Mouse (Mus musculus) MEL (cell line): ENCODE data around the gene Atp8b4. TPM values are rescaled to one million over a fixed set of nuclear protein-coding genes. Genes with fewer than 3 reads are reported as not detected.
A peak's percentile ranks its signal among the peaks of the same experiment; 100 is the strongest.

Source experiments
- DNase-seq: peaks from one replicate; pipeline ENCODE4 v3.0.0; 2011; ENCODE audit warnings: low read depth, low spot score
- H3K27ac ChIP-seq: 2 replicates; pipeline ENCODE4 v1.5.1; 2012; ENCODE audit warnings: low read depth, mild to moderate bottlenecking, control low read depth, low read length, moderate library complexity; ENCODE audit not compliant: control insufficient read depth
- H3K27me3 ChIP-seq, 2 experiments: fragments of 150-350 bp in 1 of 2; sonication (generic) in 1 of 2; 2 replicates each; pipeline ENCODE4 v1.6.1; 2012; ENCODE audit warnings: low read length in 2 of 2, mild to moderate bottlenecking in 2 of 2, improper control_type of control experiment in 1 of 2, moderate library complexity in 1 of 2; ENCODE audit not compliant: insufficient read depth in 2 of 2, control insufficient read depth in 1 of 2
- H3K36me3 ChIP-seq, 2 experiments: 2 replicates each; pipeline ENCODE4 v1.6.1; 2012 to 2014; ENCODE audit warnings: low read length in 2 of 2, improper control_type of control experiment in 1 of 2, inconsistent platforms in 1 of 2, mild to moderate bottlenecking in 1 of 2; ENCODE audit not compliant: insufficient read depth in 2 of 2, control insufficient read depth in 1 of 2
- H3K4me1 ChIP-seq, 2 experiments: fragments of 150-350 bp in 1 of 2; sonication (generic) in 1 of 2; 2 replicates each; pipeline ENCODE4 v1.6.1; 2012; ENCODE audit warnings: low read length in 2 of 2, improper control_type of control experiment in 1 of 2, mild to moderate bottlenecking in 1 of 2; ENCODE audit not compliant: insufficient read depth in 2 of 2, control insufficient read depth in 1 of 2
- H3K4me3 ChIP-seq, 2 experiments: fragments of 150-350 bp in 1 of 2; sonication (generic) in 1 of 2; 2 replicates each; pipeline ENCODE4 v1.5.1; 2012; ENCODE audit warnings: low read depth in 2 of 2, low read length in 2 of 2, mild to moderate bottlenecking in 2 of 2, moderate library complexity in 2 of 2, control low read depth in 1 of 2, improper control_type of control experiment in 1 of 2; ENCODE audit not compliant: control insufficient read depth in 1 of 2, insufficient read depth in 1 of 2
- H3K79me2 ChIP-seq: 2 replicates; pipeline ENCODE4 v1.6.1; 2012; ENCODE audit warnings: mild to moderate bottlenecking, low read length, moderate library complexity; ENCODE audit not compliant: control insufficient read depth, poor library complexity, insufficient read depth
- H3K9ac ChIP-seq: 2 replicates; pipeline ENCODE4 v1.6.1; 2012; ENCODE audit warnings: low read depth, mild to moderate bottlenecking, control low read depth, low read length, moderate library complexity; ENCODE audit not compliant: control insufficient read depth, poor library complexity, severe bottlenecking
- H3K9me3 ChIP-seq: fragments of 150-350 bp; sonication (generic); replicated peaks from 2 replicates; pipeline ENCODE4 v1.6.1; 2012; ENCODE audit warnings: mild to moderate bottlenecking, low read length, improper control_type of control experiment, moderate library complexity; ENCODE audit not compliant: insufficient read depth
- BHLHE40 ChIP-seq: IDR thresholded peaks from 2 replicates; pipeline ENCODE4 v1.6.1; 2012; ENCODE audit warnings: low read depth, mild to moderate bottlenecking, inconsistent platforms, low read length, improper control_type of control experiment, borderline replicate concordance
- E2F4 ChIP-seq: IDR thresholded peaks from 2 replicates; pipeline ENCODE4 v1.6.1; 2011; ENCODE audit warnings: low read depth, low read length, improper control_type of control experiment, borderline replicate concordance
- ETS1 ChIP-seq: IDR thresholded peaks from 2 replicates; pipeline ENCODE4 v1.6.1; 2012; ENCODE audit warnings: low read depth, mild to moderate bottlenecking, inconsistent platforms, low read length, improper control_type of control experiment, moderate library complexity
- GABPA ChIP-seq: IDR thresholded peaks from 2 replicates; pipeline ENCODE4 v1.6.1; 2012; ENCODE audit warnings: low read depth, mild to moderate bottlenecking, inconsistent platforms, low read length, improper control_type of control experiment, moderate library complexity
- GATA1 ChIP-seq: IDR thresholded peaks from 2 replicates; pipeline ENCODE4 v1.6.1; 2011; ENCODE audit warnings: low read depth, low read length, improper control_type of control experiment
- HCFC1 ChIP-seq: IDR thresholded peaks from 2 replicates; pipeline ENCODE4 v1.6.1; 2012; ENCODE audit warnings: low read depth, mild to moderate bottlenecking, inconsistent platforms, low read length, improper control_type of control experiment, moderate library complexity
- MYB ChIP-seq: IDR thresholded peaks from 2 replicates; pipeline ENCODE4 v1.6.1; 2011; ENCODE audit warnings: mild to moderate bottlenecking, low read depth, low read length, improper control_type of control experiment
- NELFE ChIP-seq: IDR thresholded peaks from 2 replicates; pipeline ENCODE4 v1.6.1; 2011; ENCODE audit warnings: low read depth, low read length, improper control_type of control experiment
- POLR2A ChIP-seq, 2 experiments: IDR thresholded peaks; 2 replicates each; pipeline ENCODE4 v1.6.1; 2011 to 2012; ENCODE audit warnings: low read length in 2 of 2, mild to moderate bottlenecking in 2 of 2, control low read depth in 1 of 2, improper control_type of control experiment in 1 of 2, low read depth in 1 of 2, moderate library complexity in 1 of 2; ENCODE audit not compliant: control insufficient read depth in 1 of 2, insufficient read depth in 1 of 2, poor library complexity in 1 of 2
- POLR2AphosphoS2 ChIP-seq: IDR thresholded peaks from 2 replicates; pipeline ENCODE4 v1.6.1; 2011; ENCODE audit warnings: low read length, improper control_type of control experiment
- RCOR1 ChIP-seq: IDR thresholded peaks from 2 replicates; pipeline ENCODE4 v1.6.1; 2012; ENCODE audit warnings: low read depth, mild to moderate bottlenecking, inconsistent platforms, low read length, improper control_type of control experiment
- TAL1 ChIP-seq: IDR thresholded peaks from 2 replicates; pipeline ENCODE4 v1.6.1; 2012; ENCODE audit warnings: mild to moderate bottlenecking, inconsistent platforms, low read length, moderate library complexity, mixed read lengths
- TBP ChIP-seq: IDR thresholded peaks from 2 replicates; pipeline ENCODE4 v1.8.0; 2011; ENCODE audit warnings: low read depth, low read length, improper control_type of control experiment
- TCF12 ChIP-seq: IDR thresholded peaks from 2 replicates; pipeline ENCODE4 v1.6.1; 2014; ENCODE audit warnings: low read depth, mild to moderate bottlenecking, inconsistent platforms, low read length, improper control_type of control experiment, moderate library complexity
- UBTF ChIP-seq: IDR thresholded peaks from 2 replicates; pipeline ENCODE4 v1.6.1; 2012; ENCODE audit warnings: low read depth, mild to moderate bottlenecking, inconsistent platforms, low read length, improper control_type of control experiment, moderate library complexity, borderline replicate concordance; ENCODE audit not compliant: insufficient read depth
- ZC3H11A ChIP-seq: IDR thresholded peaks from 2 replicates; pipeline ENCODE4 v1.6.1; 2012; ENCODE audit warnings: low read depth, mild to moderate bottlenecking, inconsistent platforms, low read length, improper control_type of control experiment
- polyA plus RNA-seq, 2 experiments: library from polyadenylated mRNA; stranded (reverse) in 1 of 2; unstranded in 1 of 2; fragments of >175 nt in 1 of 2; fragments of >200 nt in 1 of 2; gene quantifications; 2 replicates each; pipeline versions ENCODE4 v1.2.1 to v1.2.4; 2012; ENCODE audit warnings: low replicate concordance in 2 of 2, low read depth in 1 of 2; ENCODE audit not compliant: insufficient read length in 2 of 2, insufficient read depth in 1 of 2, missing spikeins in 1 of 2
- total RNA-seq: library from RNA; depleted of rRNA; stranded (reverse); fragments of 300-350 nt; gene quantifications from 2 replicates; pipeline ENCODE4 v1.2.3, GENCODE M21; 2012

Atp8b4 gene
- total and polyA plus RNA-seq, 3 experiments, result not detected

- H3K9ac ChIP-seq, result no peak overlapping the region
- TF ChIP-seq BHLHE40 (no peak), UBTF (no peak), ZC3H11A (no peak)
- TF ChIP-seq, all 39 proteins: peak for 0
These were observed 101.5 kb downstream of the Atp8b4 start for GRCm38 (mm10) chr2:126399017-126399416.

GRCm38 (mm10) chr2:126398216-126398615 lies 102.3 kb downstream of the Atp8b4 start:
- Histone ChIP-seq H3K27ac (no peak overlapping the region), H3K4me1 (no peaks in the 10 kb centered on the region), H3K36me3 (no peaks in the 10 kb centered on the region), H3K79me2 (no peaks in the 10 kb centered on the region), H3K9ac (no peak overlapping the region), H3K27me3 (no peaks in the 10 kb centered on the region), H3K4me3 (no peak overlapping the region), H3K9me3 (no peaks in the 10 kb centered on the region)
- DNase-seq, result peak; percentile 6
- TF ChIP-seq MYB (no peak), TCF12 (no peak), ETS1 (no peak), POLR2AphosphoS2 (no peak), NELFE (no peak), RCOR1 (no peak), POLR2A (IDR thresholded peaks at IDR 0.05; ENCODE audit: control insufficient read depth in 1 of 2, insufficient read depth in 1 of 2, low read depth in 1 of 2, low read length in 2 of 2, poor library complexity in 1 of 2) (no peak), BHLHE40 (no peak)

More at GRCm38 (mm10) chr2:126399017-126399416, 101.5 kb downstream of the Atp8b4 start:
- no peak for DNase-seq
- no peaks in the 10 kb centered on the region for H3K79me2 ChIP-seq
- H3K9me3 ChIP-seq, result no peaks in the 10 kb centered on the region
- no peak overlapping the region for H3K4me3 ChIP-seq
- no peak overlapping the region for H3K27ac ChIP-seq
- H3K4me1 ChIP-seq, result no peaks in the 10 kb centered on the region
- H3K36me3 ChIP-seq, result no peaks in the 10 kb centered on the region
- no peaks in the 10 kb centered on the region for H3K27me3 ChIP-seq

- no peak for TF ChIP-seq HCFC1
- no peak for TF ChIP-seq TBP
- TF ChIP-seq E2F4, result no peak
- no peak for TF ChIP-seq GABPA
- TF ChIP-seq UBTF, result no peak
- no peak for TF ChIP-seq BHLHE40
- TF ChIP-seq TAL1, result no peak
- TF ChIP-seq GATA1, result no peak
- H3K36me3 ChIP-seq, result no peaks in the 10 kb centered on the region
- H3K4me1 ChIP-seq, result no peaks in the 10 kb centered on the region
- H3K9ac ChIP-seq, result no peak overlapping the region
- no peaks in the 10 kb centered on the region for H3K27me3 ChIP-seq
- H3K79me2 ChIP-seq, result no peaks in the 10 kb centered on the region
- H3K4me3 ChIP-seq, result no peak overlapping the region
- no peak overlapping the region for H3K27ac ChIP-seq
- no peaks in the 10 kb centered on the region for H3K9me3 ChIP-seq
- DNase-seq, result no peak
These were observed 103.0 kb downstream of the Atp8b4 start for GRCm38 (mm10) chr2:126397513-126397912.
